Mouse (Mus musculus) embryonic facial prominence, embryonic 11.5 days (tissue): ENCODE results near the gene Gpn1. TPM values are rescaled to one million over a fixed set of nuclear protein-coding genes. Genes with fewer than 3 reads are reported as not detected.
A peak's percentile ranks its signal among the peaks of the same experiment; 100 is the strongest.

Experiments
- ATAC-seq: fragments of 200-750 bp; cut with Nextera tagmentation; replicated peaks from 2 replicates; pipeline ENCODE4 v1.8.0; 2017; ENCODE audit warnings: low read depth; ENCODE audit not compliant: insufficient number of reproducible peaks, low FRiP score, low TSS enrichment
- DNase-seq: peaks from one replicate; pipeline ENCODE4 v3.0.0-alpha.2; 2015; ENCODE audit warnings: low spot score
- H3K27ac ChIP-seq: fragments of 300-500 bp; sonication (generic); replicated peaks from 2 replicates; pipeline ENCODE4 v1.5.1; 2014; ENCODE audit warnings: mild to moderate bottlenecking, low read depth, low read length, control low read depth
- H3K27me3 ChIP-seq: fragments of 300-500 bp; sonication (generic); 2 replicates; pipeline ENCODE4 v1.6.1; 2014; ENCODE audit warnings: mild to moderate bottlenecking, low read length, moderate library complexity, mixed read lengths; ENCODE audit not compliant: control insufficient read depth, insufficient read depth
- H3K36me3 ChIP-seq: fragments of 300-500 bp; sonication (generic); replicated peaks from 2 replicates; pipeline ENCODE4 v1.6.1; 2014; ENCODE audit warnings: low read depth, mild to moderate bottlenecking, low read length, moderate library complexity, mixed read lengths; ENCODE audit not compliant: control insufficient read depth, insufficient read depth
- H3K4me1 ChIP-seq: fragments of 300-500 bp; sonication (generic); 2 replicates; pipeline ENCODE4 v1.6.1; 2014; ENCODE audit warnings: low read length, mixed read lengths; ENCODE audit not compliant: control insufficient read depth, insufficient read depth
- H3K4me2 ChIP-seq: fragments of 300-500 bp; sonication (generic); 2 replicates; pipeline ENCODE4 v1.6.1; 2014; ENCODE audit warnings: low read depth, mild to moderate bottlenecking, control low read depth, low read length, moderate library complexity
- H3K4me3 ChIP-seq: fragments of 300-500 bp; sonication (generic); 2 replicates; pipeline ENCODE4 v1.5.1; 2014; ENCODE audit warnings: low read depth, low read length, control low read depth
- H3K9ac ChIP-seq: fragments of 300-500 bp; sonication (generic); replicated peaks from 2 replicates; pipeline ENCODE4 v1.6.1; 2014; ENCODE audit warnings: mild to moderate bottlenecking, control low read depth, low read length
- H3K9me3 ChIP-seq: fragments of 300-500 bp; sonication (generic); replicated peaks from 2 replicates; pipeline ENCODE4 v1.6.1; 2016; ENCODE audit warnings: mild to moderate bottlenecking, low read length, inconsistent platforms, mixed read lengths; ENCODE audit not compliant: control insufficient read depth
- WGBS: fragments of 180-500 bp; shearing (Covaris S2); extraction: QIAGEN DNeasy Blood & Tissue Kit; methylation state at CpG from one replicate; pipeline ENCODE4 v1.1.7; 2014; 5-methylcytosine and 5-hydroxymethylcytosine counted together
- polyA plus RNA-seq: library from polyadenylated mRNA; unstranded; fragments of >200 nt; fragmentation: Nextera tagmentation; extraction: Ambion mirVana; gene quantifications from 2 replicates; pipeline ENCODE4 v1.2.1, GENCODE M21; 2014

Gpn1 gene
- polyA plus RNA-seq, result 77.7 and 85.2 TPM in 2 replicates

DNA sequence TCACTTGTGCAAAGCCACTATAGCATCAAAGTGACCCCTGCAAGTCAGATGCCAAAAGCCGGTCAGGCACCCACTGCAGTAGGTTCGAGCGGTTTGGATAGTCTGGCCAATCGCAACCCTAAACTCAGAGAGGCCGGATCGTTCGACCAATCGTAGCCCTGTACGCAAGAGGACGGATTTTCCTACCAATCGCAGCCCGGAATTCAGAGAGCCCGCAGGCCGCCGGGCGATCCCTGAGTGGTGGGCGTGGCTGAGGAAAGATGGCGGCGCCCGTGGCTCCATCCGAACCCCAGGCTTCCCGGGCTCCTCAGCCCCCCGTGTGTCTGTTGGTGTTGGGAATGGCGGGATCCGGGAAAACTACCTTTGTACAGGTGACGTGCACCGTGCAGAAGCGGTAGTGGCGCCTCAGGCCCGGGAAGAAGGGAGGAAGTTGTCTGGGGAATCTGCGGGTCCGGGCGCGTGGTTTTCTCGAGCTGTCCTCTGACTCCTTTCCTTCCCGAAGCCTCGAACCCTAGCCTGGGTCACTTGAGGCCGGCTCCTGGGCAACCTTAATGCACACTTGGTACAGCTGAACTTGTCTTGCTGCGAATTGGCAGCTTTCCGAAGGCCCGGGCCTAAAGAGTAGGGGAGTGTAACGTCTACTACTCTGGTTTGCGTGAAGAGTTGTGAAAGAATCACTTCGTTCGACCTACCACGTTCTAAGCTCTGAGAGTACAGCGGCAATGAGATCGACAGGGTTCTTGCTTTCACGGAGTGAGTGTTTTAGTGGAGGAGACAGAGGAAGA lies at the start of gene Gpn1:
Gpn1 (plus strand) TSS at position 229 of the 785 bp plus-strand sequence.
- no peaks in the 10 kb centered on the region; the same call in none of the 2 replicates for H3K36me3 ChIP-seq
- H3K27me3 ChIP-seq, result no peaks in the 10 kb centered on the region
- peak within 1 kb of the TSS; percentile 86 for H3K4me3 ChIP-seq
- H3K9me3 ChIP-seq, result no peaks in the 10 kb centered on the region; the same call in 1 of the 2 replicates
- H3K27ac ChIP-seq, result no peak within 1 kb of the TSS
- H3K4me1 ChIP-seq, result no peaks in the 10 kb centered on the region
- H3K9ac ChIP-seq, result peak within 1 kb of the TSS; percentile 82
- ATAC-seq, result peak; percentile 100
- WGBS, result under 1% methylated on average over 49 of the region's 49 CpGs
- peak within 1 kb of the TSS; percentile 67 for H3K4me2 ChIP-seq
- DNase-seq, result peak; percentile 96

DNA sequence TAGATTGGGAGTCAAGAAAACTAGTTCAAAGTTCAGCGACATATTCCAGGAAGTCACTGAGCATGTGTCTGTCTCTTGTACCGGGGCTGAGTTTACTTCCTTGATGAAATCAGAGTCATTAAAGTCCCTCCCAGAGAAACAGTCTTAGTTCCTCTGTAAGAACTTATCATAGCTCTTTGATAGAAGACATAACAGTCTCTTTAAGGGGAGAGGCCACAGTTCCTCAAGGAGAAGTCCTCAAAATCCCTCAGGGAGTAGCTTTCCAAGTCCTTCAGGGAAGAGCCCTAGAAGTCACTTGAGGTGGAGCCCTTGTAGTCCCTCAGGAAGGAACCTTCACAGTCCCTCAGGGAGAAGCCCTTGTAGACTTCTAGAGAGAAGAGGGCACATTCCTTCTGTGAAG lies 43.2 kb upstream of the Gpn1 start:
- WGBS, result 90% methylated on average over 2 of the region's 2 CpGs
- Histone ChIP-seq H3K27ac (no peak overlapping the region), H3K4me3 (no peak overlapping the region), H3K4me1 (no peaks in the 10 kb centered on the region), H3K9ac (no peak overlapping the region), H3K9me3 (no peaks in the 10 kb centered on the region), H3K4me2 (no peak overlapping the region), H3K27me3 (no peaks in the 10 kb centered on the region), H3K36me3 (no peaks in the 10 kb centered on the region)
- ATAC-seq (no peak), DNase-seq (no peak)

DNA sequence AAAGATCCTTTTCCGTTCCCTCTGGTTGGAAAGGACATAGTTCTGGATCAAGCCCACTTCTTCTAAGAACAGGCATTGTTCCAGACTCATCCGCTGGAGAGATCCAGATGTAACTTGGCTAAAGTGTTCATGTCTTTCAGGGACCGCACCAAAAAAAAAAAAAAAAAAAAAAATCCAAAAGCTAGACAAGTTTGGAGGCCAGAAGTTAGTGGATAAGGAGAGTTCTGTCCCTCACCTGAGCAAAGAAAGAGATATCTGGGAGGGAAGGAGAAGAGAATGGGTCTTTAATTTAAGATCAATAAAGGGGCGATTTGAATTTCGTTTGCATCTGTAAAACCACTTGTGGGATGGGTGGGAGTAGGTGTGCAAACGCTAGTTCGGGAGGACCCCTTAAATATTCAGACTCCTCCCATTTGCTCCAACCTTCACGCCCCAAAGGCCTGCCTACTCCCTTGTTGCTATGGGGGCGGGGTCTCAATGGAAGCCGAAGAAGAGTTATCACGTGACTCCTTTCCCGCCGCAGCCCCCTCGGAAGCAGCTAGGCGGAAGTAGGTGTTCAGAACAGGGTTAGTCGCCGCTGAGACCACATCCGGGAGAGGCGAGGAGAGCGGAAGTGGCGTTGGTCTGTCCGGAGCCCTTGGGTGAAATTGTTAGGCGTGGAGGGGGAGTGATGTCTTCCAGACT lies 42.5 kb upstream of the Gpn1 start, which contains the start of gene Zfp512:
Zfp512 (plus strand) TSS at position 554 of the 684 bp plus-strand sequence.
- WGBS, result 6% methylated on average over 23 of the region's 23 CpGs
- peak within 1 kb of the TSS; percentile 67 for H3K9ac ChIP-seq
- H3K27me3 ChIP-seq, result no peaks in the 10 kb centered on the region
- DNase-seq (peak; percentile 98), ATAC-seq (peak; percentile 99)
- H3K4me2 ChIP-seq, result peak within 1 kb of the TSS; percentile 73
- H3K36me3 ChIP-seq, result no peaks in the 10 kb centered on the region
- H3K4me1 ChIP-seq, result no peaks in the 10 kb centered on the region
- no peaks in the 10 kb centered on the region for H3K9me3 ChIP-seq
- H3K27ac ChIP-seq, result no peak within 1 kb of the TSS
- H3K4me3 ChIP-seq, result peak within 1 kb of the TSS; percentile 33

DNA sequence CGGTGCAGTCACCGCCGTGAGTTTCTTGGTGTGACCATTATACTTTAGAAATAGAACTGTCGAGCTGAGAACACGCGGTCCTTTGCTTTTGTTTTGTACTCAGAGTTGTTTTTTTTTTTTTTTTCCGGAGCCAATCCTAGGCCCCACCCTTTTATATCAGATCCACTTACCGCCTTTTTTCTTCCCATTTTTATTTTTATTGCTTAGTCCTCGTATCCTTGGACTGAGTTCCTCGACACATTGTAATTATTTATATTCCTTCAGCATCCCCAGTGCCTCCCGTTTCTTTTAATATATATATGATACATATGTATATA lies 42.0 kb upstream of the Gpn1 start:
- 0% methylated on average over 11 of the region's 11 CpGs for WGBS
- DNase-seq (no peak), ATAC-seq (no peak)
- H3K27me3 ChIP-seq, result no peaks in the 10 kb centered on the region
- H3K9ac ChIP-seq, result peak overlapping the region; percentile 43
- H3K4me3 ChIP-seq, result peak overlapping the region; percentile 33
- H3K36me3 ChIP-seq, result no peaks in the 10 kb centered on the region
- peak overlapping the region; percentile 73; the same call in 1 of the 2 replicates for H3K4me2 ChIP-seq
- H3K9me3 ChIP-seq, result no peaks in the 10 kb centered on the region
- no peaks in the 10 kb centered on the region for H3K4me1 ChIP-seq
- H3K27ac ChIP-seq, result no peak overlapping the region

DNA sequence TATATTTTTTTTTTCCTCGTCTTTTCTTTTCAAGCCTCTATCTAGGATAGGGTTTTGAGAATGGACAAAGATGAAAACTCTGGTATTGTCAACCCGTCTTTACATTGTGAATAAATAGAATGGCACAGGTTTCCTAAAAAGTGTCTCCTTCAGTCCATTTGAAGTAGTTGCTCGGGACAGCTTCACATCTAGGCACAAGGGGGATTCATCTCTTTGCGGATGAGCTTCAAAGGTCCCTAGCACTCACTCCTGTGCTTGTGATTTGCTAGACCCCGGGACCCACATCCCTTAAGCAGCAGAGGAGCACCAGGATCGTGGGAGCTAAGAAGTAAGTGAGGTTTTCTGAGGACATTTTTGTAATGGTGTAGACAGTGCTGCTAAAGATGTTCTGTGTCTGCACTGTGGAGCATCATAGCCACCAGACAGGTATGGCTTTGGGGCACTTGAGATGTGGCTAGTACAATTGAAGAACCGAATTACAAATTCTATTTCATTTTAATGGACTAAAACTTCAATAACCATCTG lies 41.6 kb upstream of the Gpn1 start:
- no peaks in the 10 kb centered on the region for H3K27me3 ChIP-seq
- H3K4me3 ChIP-seq, result peak overlapping the region; percentile 33
- peak; percentile 2 for DNase-seq
- ATAC-seq, result no peak
- no peaks in the 10 kb centered on the region for H3K36me3 ChIP-seq
- WGBS, result 16% methylated on average over 7 of the region's 7 CpGs
- H3K4me1 ChIP-seq, result no peaks in the 10 kb centered on the region
- H3K27ac ChIP-seq, result no peak overlapping the region
- peak overlapping the region; percentile 73 for H3K4me2 ChIP-seq
- H3K9ac ChIP-seq, result peak overlapping the region; percentile 67
- no peaks in the 10 kb centered on the region for H3K9me3 ChIP-seq

DNA sequence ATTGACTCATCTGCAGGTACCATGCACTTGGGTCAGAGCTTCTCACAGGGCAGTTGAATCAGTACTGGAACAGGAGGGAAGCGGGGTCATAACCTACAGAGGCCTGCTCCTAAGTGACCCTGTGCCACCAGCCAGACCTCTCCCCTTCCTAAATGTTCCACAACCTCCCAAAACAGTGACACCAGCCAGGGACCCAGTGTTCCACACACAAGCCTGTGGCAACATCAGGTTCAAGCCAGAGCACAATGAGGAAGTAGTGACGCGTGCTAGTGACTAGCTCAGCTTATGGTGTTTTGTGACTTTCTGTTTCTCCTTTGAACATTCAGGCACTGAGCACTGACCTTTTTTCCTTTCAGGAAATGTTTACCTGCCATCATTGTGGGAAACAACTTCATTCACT lies 26.7 kb upstream of the Gpn1 start:
- Histone ChIP-seq H3K4me2 (no peak overlapping the region), H3K27me3 (no peaks in the 10 kb centered on the region), H3K4me3 (no peak overlapping the region), H3K9me3 (no peaks in the 10 kb centered on the region; the same call in 1 of the 2 replicates), H3K27ac (no peak overlapping the region), H3K9ac (no peak overlapping the region), H3K4me1 (no peaks in the 10 kb centered on the region), H3K36me3 (peaks cover 5% of the 10 kb centered on the region)
- ATAC-seq (no peak), DNase-seq (no peak)
- 90% methylated on average over 3 of the region's 3 CpGs for WGBS

DNA sequence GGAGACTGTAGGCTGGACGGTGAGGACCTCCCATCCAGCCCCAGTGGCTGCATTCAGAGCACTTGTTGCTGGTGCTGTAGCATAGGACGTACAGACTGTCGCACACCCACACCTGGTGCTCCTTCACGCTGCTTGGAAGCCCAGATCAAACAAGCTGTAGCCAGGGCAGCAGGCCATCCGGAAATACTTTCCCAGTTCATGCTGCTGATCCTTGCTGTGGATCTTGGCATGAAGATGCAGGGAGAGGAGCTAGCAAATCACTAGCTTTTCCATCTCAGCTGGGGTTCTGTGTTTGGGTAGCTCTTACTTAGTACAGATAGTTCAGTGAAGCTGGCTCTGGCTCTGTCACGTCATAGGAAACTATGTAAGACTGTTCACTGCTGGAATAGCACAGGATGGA lies 24.8 kb upstream of the Gpn1 start:
- Histone ChIP-seq H3K4me1 (no peaks in the 10 kb centered on the region), H3K36me3 (peaks cover 12% of the 10 kb centered on the region), H3K27me3 (no peaks in the 10 kb centered on the region), H3K9me3 (no peaks in the 10 kb centered on the region; the same call in 1 of the 2 replicates), H3K27ac (no peak overlapping the region), H3K4me2 (no peak overlapping the region), H3K9ac (no peak overlapping the region), H3K4me3 (no peak overlapping the region)
- 90% methylated on average over 6 of the region's 6 CpGs for WGBS
- ATAC-seq, result no peak
- no peak for DNase-seq

DNA sequence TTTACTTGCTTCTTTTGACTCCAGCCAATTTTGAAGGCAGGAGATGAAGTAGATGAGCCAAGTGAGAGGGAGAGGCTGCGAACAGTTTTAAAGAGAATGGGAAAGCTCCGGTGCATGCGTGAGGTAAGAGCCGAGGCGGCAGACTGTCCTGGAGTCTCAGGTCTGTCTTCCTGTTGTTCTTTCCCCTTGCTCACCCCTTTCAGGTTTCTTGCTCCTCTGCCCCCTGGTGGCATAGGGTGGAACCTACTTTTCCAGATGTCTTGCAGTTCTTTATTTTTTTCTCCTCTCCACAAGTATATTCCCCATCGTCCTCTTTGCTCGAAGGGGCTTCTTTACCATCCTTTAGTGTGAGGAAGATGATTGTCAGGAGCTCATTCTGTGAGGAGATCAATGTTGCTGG lies 24.2 kb upstream of the Gpn1 start:
- peaks cover 12% of the 10 kb centered on the region for H3K36me3 ChIP-seq
- ATAC-seq, result no peak
- 66% methylated on average over 7 of the region's 7 CpGs for WGBS

More for the DNA sequence above, 24.2 kb upstream of the Gpn1 start:
- Histone ChIP-seq H3K4me3 (no peak overlapping the region), H3K4me1 (no peaks in the 10 kb centered on the region), H3K4me2 (no peak overlapping the region), H3K27ac (no peak overlapping the region), H3K9ac (no peak overlapping the region), H3K9me3 (no peaks in the 10 kb centered on the region; the same call in 1 of the 2 replicates), H3K27me3 (no peaks in the 10 kb centered on the region)
- DNase-seq, result peak; percentile 69
